Mouse (Mus musculus): Measurements from ENCODE around the gene Cnot2. TPM values are rescaled to one million over a fixed set of nuclear protein-coding genes. Genes with fewer than 3 reads are reported as not detected.

Cnot2 gene
- polyA plus RNA-seq, 1 experiment, result 88.1 TPM

DNA sequence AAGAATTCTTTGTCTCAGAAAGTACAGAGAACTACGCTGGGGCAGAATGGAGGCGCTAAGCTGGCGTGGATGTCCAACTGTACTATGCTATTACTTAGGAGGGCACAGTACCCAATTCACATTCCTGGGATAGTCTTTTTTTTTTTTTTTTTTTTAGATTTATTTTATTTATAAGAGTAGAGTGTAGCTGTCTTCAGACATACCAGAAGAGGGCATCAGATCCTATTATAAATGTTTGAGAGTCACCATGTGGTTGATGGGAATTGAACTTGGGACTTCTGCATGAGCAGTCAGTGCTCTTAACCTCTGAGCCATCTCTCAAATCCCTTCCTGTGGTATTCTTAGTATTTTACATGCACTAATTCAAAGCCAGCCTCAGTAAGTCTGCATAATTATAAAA, 50.2 kb downstream of the Cnot2 start:
- H3K4me3 ChIP-seq (replicated peaks; ENCODE audit: insufficient read depth, low read depth, low read length), result no peak overlapping the region
- 98% methylated on average over 3 of the region's 3 CpGs for WGBS
- H3K27ac ChIP-seq (ENCODE audit: insufficient read depth, low read length), result no peak overlapping the region
- TF ChIP-seq POLR2A (IDR thresholded peaks at IDR 0.05; ENCODE audit: borderline replicate concordance, insufficient read depth, low read length) (no peak), CTCF (IDR thresholded peaks at IDR 0.05; ENCODE audit: borderline replicate concordance, insufficient read depth, low read depth, low read length) (no peak)
- DNase-seq, result no peak
- no peaks in the 10 kb centered on the region for H3K27me3 ChIP-seq (ENCODE audit: control insufficient read depth, insufficient read depth, low read length)
- peaks cover 11% of the 10 kb centered on the region; the same call in 1 of the 2 replicates for H3K4me1 ChIP-seq (ENCODE audit: control insufficient read depth, insufficient read depth, low read length)

DNA sequence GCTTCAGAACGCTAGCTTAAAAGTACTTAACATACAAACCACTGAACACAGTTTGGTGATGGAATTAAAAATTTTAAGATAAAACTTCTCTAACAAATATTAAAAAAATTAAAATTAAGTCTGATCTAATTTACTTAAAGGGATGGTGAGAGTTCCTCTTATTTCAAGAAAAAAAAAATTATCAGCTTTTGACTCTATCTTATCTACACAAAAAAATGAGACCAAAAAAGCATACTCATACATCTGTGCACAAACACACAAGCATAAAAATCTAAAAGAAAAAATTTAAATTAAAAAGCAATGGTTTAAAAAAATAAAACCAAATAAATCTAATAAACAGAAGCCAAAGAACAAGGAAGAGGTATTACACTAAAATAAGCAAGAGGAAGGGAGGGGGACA, 61.7 kb downstream of the Cnot2 start:
- TF ChIP-seq POLR2A (IDR thresholded peaks at IDR 0.05; ENCODE audit: borderline replicate concordance, insufficient read depth, low read length) (no peak), CTCF (IDR thresholded peaks at IDR 0.05; ENCODE audit: borderline replicate concordance, insufficient read depth, low read depth, low read length) (no peak)
- Histone ChIP-seq H3K27ac (ENCODE audit: insufficient read depth, low read length) (no peak overlapping the region), H3K4me1 (ENCODE audit: control insufficient read depth, insufficient read depth, low read length) (no peaks in the 10 kb centered on the region), H3K4me3 (replicated peaks; ENCODE audit: insufficient read depth, low read depth, low read length) (no peak overlapping the region), H3K27me3 (ENCODE audit: control insufficient read depth, insufficient read depth, low read length) (no peaks in the 10 kb centered on the region)
- WGBS, result 96% methylated on average over 1 of the region's 1 CpGs
- no peak for DNase-seq

DNA sequence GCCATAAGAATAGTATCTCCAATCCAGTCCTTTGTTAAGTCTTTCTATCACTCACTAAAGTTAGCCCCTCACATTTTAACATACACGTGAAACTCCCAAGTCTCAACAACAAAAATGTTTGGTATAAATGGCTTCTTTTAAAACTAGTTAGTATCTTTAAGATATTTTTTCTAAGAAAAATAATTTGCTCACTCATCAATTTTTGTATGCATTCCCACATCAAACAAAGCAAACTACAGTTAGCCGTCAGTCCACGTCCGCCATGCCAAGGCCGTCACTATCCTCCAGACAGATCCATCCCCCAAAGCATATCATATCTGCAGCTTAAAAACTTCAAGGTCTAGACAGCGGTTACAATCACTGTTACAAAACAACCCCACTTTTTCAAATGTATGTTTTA, 65.7 kb downstream of the Cnot2 start:
- Histone ChIP-seq H3K27me3 (ENCODE audit: control insufficient read depth, insufficient read depth, low read length) (no peaks in the 10 kb centered on the region), H3K27ac (ENCODE audit: insufficient read depth, low read length) (no peak overlapping the region), H3K4me3 (replicated peaks; ENCODE audit: insufficient read depth, low read depth, low read length) (no peak overlapping the region), H3K4me1 (ENCODE audit: control insufficient read depth, insufficient read depth, low read length) (no peaks in the 10 kb centered on the region; the same call in 1 of the 2 replicates)
- WGBS, result 93% methylated on average over 6 of the region's 6 CpGs
- DNase-seq, result no peak
- TF ChIP-seq CTCF (IDR thresholded peaks at IDR 0.05; ENCODE audit: borderline replicate concordance, insufficient read depth, low read depth, low read length) (no peak), POLR2A (IDR thresholded peaks at IDR 0.05; ENCODE audit: borderline replicate concordance, insufficient read depth, low read length) (no peak)

DNA sequence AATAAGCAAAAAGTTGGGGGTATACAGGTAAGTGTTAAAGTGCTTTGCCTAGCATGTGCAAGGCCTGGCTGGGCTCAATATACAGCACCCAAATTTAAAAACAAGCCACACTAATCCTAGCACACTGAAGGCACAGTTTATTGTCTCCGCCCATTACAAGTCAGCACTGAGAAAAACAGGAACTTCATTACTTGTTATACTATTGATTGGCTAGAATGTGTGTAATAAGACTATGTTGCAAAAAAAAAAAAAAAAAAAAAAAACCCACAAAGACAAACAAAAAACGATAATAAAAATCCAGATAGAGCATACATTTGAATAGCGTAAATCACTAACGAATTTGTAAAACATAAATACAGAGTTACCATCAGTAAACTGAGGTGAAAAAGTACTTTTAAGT, 66.2 kb downstream of the Cnot2 start:
- Histone ChIP-seq H3K4me3 (replicated peaks; ENCODE audit: insufficient read depth, low read depth, low read length) (no peak overlapping the region), H3K27me3 (ENCODE audit: control insufficient read depth, insufficient read depth, low read length) (no peaks in the 10 kb centered on the region), H3K4me1 (ENCODE audit: control insufficient read depth, insufficient read depth, low read length) (no peaks in the 10 kb centered on the region; the same call in 1 of the 2 replicates), H3K27ac (ENCODE audit: insufficient read depth, low read length) (no peak overlapping the region)
- no peak for TF ChIP-seq CTCF (IDR thresholded peaks at IDR 0.05; ENCODE audit: borderline replicate concordance, insufficient read depth, low read depth, low read length)
- WGBS, result 95% methylated on average over 4 of the region's 4 CpGs
- no peak for DNase-seq

DNA sequence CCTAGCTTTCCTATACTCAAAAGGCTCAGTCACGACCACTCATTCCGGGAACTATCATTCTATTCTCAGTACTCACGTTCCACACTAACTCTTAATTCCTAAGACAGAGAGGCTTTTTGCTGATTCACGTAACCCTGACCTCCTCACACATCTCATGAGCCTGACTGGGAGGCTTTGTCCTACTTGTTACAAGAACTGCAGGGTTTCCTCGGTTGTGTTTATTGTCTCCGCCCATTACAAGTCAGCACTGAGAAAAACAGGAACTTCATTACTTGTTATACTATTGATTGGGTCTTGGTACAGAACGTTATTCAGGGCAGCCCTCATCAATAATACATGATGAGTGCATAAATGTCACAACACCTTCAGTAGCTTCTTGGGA, 68.1 kb downstream of the Cnot2 start:
- no peaks in the 10 kb centered on the region for H3K27me3 ChIP-seq (ENCODE audit: control insufficient read depth, insufficient read depth, low read length)
- H3K27ac ChIP-seq (ENCODE audit: insufficient read depth, low read length), result no peak overlapping the region
- no peak for DNase-seq
- TF ChIP-seq CTCF (IDR thresholded peaks at IDR 0.05; ENCODE audit: borderline replicate concordance, insufficient read depth, low read depth, low read length), result no peak
- TF ChIP-seq POLR2A (IDR thresholded peaks at IDR 0.05; ENCODE audit: borderline replicate concordance, insufficient read depth, low read length), result no peak
- no peaks in the 10 kb centered on the region; the same call in 1 of the 2 replicates for H3K4me1 ChIP-seq (ENCODE audit: control insufficient read depth, insufficient read depth, low read length)
- WGBS, result 57% methylated on average over 7 of the region's 7 CpGs
- no peak overlapping the region for H3K4me3 ChIP-seq (replicated peaks; ENCODE audit: insufficient read depth, low read depth, low read length)

DNA sequence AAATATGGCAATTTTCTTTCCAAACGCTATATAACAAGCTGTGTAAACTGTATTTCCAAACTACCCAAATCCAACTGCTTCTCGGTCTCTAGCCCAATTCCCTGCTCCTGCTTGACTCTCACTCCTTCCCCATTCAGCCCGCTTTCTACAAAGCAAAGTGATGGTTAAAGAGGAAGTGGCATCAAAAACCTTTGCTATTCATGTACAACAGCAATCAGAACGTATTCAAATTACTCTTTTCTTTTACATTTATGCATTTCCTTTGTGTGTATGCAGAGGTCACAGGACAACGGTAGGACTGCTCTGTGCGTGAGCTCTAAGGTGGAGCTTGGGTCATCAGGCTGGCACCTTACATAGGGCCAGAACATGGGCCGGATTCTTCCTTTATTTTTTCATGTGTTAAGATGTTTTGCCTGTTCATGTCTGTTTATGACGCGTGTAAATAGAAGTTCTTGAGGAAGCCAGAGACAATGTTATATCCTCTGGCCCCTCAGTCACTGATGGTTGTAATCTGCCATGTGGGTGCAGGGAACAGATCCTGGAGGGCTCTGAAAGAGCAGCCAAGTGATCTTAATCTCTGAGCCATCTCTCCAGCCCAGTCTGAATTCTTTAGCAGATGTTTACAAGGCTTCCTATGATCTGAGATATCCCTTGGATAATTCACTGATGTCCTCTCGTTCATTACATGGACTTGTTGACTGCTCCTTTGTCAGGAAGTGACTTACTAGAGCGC, 68.6 kb downstream of the Cnot2 start:
- Histone ChIP-seq H3K4me1 (ENCODE audit: control insufficient read depth, insufficient read depth, low read length) (no peaks in the 10 kb centered on the region; the same call in 1 of the 2 replicates), H3K4me3 (replicated peaks; ENCODE audit: insufficient read depth, low read depth, low read length) (no peak overlapping the region), H3K27me3 (ENCODE audit: control insufficient read depth, insufficient read depth, low read length) (no peaks in the 10 kb centered on the region), H3K27ac (ENCODE audit: insufficient read depth, low read length) (no peak overlapping the region)
- 79% methylated on average over 11 of the region's 11 CpGs for WGBS
- no peak for TF ChIP-seq POLR2A (IDR thresholded peaks at IDR 0.05; ENCODE audit: borderline replicate concordance, insufficient read depth, low read length)
- no peak for TF ChIP-seq CTCF (IDR thresholded peaks at IDR 0.05; ENCODE audit: borderline replicate concordance, insufficient read depth, low read depth, low read length)
- DNase-seq, result no peak

DNA sequence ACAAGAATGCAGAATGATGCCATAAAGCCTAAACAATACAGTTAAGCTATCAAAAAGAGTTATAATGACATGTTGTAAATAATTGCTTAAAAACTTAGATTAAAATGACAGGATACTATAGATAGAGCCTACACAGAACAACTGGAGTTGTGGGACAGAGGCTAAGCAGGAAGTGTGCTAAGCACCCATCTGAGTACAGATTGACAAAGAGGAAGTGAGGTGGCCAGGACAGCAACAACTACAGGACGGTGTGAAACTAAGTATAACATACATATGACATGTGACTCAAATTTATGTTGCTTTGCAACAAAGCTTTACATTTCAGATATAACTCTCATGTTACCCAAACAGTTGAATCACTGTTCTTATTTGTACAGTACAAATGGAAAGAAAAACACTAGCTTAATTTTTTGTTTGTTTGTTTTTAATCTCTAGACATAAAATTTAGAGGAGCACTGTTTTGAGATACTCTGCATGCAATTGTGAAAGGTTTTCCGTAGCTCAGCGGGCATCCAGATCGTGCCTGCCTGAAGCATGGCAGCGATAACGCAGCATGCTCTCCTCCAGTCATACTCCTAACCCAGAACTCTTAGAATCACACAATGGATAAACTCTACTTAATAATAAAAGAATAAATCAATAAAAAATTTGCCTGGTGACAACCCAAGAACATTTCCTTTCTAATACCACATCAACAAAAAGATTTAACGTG, 75.9 kb downstream of the Cnot2 start:
- H3K27me3 ChIP-seq (ENCODE audit: control insufficient read depth, insufficient read depth, low read length), result no peaks in the 10 kb centered on the region
- H3K4me3 ChIP-seq (replicated peaks; ENCODE audit: insufficient read depth, low read depth, low read length), result no peak overlapping the region
- H3K4me1 ChIP-seq (ENCODE audit: control insufficient read depth, insufficient read depth, low read length), result no peaks in the 10 kb centered on the region
- WGBS, result 73% methylated on average over 7 of the region's 7 CpGs
- DNase-seq, result no peak
- TF ChIP-seq CTCF (IDR thresholded peaks at IDR 0.05; ENCODE audit: borderline replicate concordance, insufficient read depth, low read depth, low read length), result no peak
- TF ChIP-seq POLR2A (IDR thresholded peaks at IDR 0.05; ENCODE audit: borderline replicate concordance, insufficient read depth, low read length), result no peak
- H3K27ac ChIP-seq (ENCODE audit: insufficient read depth, low read length), result no peak overlapping the region

DNA sequence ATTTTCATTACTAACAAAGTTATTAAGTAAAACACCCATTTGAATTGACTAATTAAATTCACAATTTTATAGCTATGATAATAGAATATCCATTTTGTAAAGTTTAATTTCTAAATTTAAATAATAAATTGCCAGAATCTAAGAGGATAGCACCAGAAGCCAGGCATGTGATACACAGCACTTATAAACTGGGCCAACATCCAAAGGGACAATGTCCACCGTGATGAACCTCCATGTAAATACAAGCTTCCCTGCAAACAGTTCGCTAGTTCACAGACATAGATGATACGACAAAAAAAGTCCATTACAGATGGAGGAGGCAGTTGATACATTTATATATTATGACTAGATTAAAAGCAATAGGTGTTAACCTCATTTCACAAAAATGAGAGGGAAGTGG, 88.5 kb downstream of the Cnot2 start:
- H3K4me1 ChIP-seq (ENCODE audit: control insufficient read depth, insufficient read depth, low read length), result no peaks in the 10 kb centered on the region
- WGBS, result 63% methylated on average over 3 of the region's 3 CpGs
- H3K4me3 ChIP-seq (replicated peaks; ENCODE audit: insufficient read depth, low read depth, low read length), result no peak overlapping the region
- DNase-seq, result no peak
- H3K27me3 ChIP-seq (ENCODE audit: control insufficient read depth, insufficient read depth, low read length), result no peaks in the 10 kb centered on the region
- no peak for TF ChIP-seq POLR2A (IDR thresholded peaks at IDR 0.05; ENCODE audit: borderline replicate concordance, insufficient read depth, low read length)
- TF ChIP-seq CTCF (IDR thresholded peaks at IDR 0.05; ENCODE audit: borderline replicate concordance, insufficient read depth, low read depth, low read length), result no peak
- H3K27ac ChIP-seq (ENCODE audit: insufficient read depth, low read length), result no peak overlapping the region

Data from cerebellum, adult 2 months (tissue).